Mouse (Mus musculus): Measurements from ENCODE around the gene Dqx1. TPM values are rescaled to one million over a fixed set of nuclear protein-coding genes. Genes with fewer than 3 reads are reported as not detected.

Gene Dqx1
- total RNA-seq, 2 experiments from 2014 or later: 0.81 to 1.1 TPM

DNA sequence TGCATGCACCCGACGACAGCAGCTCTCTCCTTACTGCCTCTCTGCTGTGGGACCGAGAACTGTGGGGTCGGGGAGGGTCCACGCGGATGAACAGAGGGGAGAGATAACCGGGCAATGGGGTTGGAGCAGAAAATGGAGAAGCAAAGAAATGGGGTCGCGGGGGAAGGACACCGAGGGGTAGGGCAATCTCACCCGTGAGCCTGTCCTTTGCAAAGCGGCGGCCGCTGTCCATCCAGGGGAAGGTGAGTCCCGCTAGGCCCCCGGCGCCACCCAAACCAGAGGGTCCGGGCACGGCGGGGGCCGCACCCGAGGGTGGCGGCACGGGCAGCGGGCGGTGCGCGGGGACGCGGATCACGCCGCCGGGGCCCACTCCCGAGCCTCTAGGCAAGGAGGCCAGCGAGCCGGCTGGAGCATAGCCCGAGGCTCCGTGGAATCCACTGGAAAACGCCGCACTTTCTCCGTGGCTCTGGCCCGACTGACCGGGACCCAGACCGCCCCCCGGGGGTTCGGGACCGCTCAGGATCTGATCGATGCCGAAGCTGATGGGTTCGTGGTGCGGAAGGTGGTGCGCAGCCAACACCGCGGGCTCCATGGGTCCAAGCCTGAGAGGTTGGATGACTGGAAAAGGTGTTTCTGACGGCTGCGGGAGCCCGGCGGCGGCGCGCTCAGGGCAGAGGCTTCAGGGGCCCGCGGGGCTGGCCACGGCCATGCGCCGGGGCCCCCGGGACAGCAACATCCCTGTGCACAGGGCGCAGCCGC, 12.0 kb downstream of the Dqx1 start:
- DNase-seq (ENCODE audit: extremely low spot score in 1 of 2, low spot score in 1 of 2): no peak

- DNase-seq (ENCODE audit: extremely low spot score in 1 of 2, low spot score in 1 of 2): no peak
Observed at GRCm38 (mm10) chr6:83070247-83070310, 12.4 kb downstream of the Dqx1 start, which contains the start of gene Tlx2. TSS of gene Tlx2 (minus strand) at chr6:83070293.

- DNase-seq (ENCODE audit: extremely low spot score in 1 of 2, low spot score in 1 of 2): peak; percentile 19 to 60
Observed at GRCm38 (mm10) chr6:83070311-83071219, 12.9 kb downstream of the Dqx1 start.

GRCm38 (mm10) chr6:83071220-83071619, 13.6 kb downstream of the Dqx1 start:
- DNase-seq (ENCODE audit: extremely low spot score in 1 of 2, low spot score in 1 of 2): no peak

DNA sequence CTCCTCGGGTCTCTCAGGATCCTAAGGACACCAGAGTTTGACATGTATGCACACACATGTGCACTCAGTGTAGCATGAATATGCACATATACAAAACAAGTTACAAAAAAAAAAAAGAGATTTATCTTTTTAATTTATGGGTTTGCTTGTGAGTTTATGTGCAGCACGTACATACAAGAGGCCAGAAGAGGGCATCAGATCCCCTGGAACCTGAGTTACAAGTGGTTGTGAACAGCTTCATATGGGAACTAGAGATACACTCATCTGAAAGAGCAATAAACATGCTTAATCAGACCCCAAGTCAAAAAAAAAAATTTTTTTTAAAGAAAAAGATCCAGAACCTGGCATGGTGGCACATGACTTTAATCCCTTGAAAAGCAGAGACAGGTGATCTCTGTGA, 17.3 kb downstream of the Dqx1 start:
- DNase-seq (ENCODE audit: extremely low spot score in 1 of 2, low spot score in 1 of 2): no peak

DNA sequence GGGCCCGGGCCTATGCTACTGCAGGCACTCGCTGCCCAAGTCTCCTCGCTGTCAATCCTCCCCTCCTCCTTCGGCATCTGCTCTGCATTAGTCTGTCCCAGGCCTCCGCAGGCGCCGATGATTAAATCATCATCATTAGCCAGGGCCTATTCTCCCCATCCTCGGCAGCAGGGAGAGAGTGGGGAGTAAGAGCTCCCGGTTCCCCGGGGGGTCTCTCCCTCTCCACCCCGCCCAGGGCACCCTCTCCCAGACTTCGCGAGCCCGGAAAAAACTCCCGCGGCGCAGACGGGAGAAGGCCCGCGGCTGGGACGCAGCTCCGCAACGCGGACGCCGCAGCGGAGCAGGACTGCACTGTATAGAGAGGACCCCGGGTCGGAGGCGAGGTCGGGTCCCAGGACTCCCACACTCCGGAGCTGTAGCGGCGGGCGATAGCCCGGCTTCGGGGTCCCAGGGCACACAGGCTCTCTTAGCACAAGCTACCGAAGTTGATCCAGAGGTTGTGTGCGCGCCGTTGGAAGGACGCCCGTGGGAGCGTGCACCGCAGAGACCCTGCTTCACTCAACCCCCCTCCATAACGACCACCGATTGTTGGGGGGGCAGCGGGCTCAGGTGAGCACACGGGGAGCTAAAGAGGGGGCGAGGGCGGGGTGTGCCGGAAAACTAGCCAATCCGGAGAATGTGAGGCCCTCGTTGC, 20.1 kb downstream of the Dqx1 start, which contains the start of gene Pcgf1:
Pcgf1 (plus strand) TSS at position 240 of the 694 bp plus-strand sequence.
- DNase-seq (ENCODE audit: extremely low spot score in 1 of 2, low spot score in 1 of 2): peak; percentile 39 to 50

GRCm38 (mm10) chr6:83078324-83078858, 20.7 kb downstream of the Dqx1 start:
- peak; percentile 100 for DNase-seq (ENCODE audit: extremely low spot score in 1 of 2, low spot score in 1 of 2)

- no peak for DNase-seq (ENCODE audit: extremely low spot score in 1 of 2, low spot score in 1 of 2)
Observed at GRCm38 (mm10) chr6:83080210-83080609, 22.6 kb downstream of the Dqx1 start.

DNA sequence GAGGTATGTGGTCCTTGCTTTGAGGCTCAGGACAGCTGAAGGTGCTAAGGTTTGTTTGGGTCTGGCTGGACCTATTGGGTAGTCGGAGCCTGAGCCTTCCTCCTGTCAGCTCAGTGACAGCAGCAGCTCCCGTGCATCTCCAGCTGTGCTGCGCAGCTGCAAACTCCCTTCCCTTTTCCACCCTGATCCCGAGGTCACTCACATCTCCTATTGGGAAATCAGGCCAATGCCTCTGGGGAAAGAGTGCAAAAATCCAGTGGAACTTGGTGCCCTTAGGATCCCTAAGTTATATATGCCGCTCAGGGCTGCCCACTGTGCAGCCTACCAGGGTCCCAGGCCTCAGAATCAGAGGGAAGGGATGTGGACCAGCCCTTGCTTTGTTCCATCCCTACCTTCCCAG, 25.9 kb downstream of the Dqx1 start:
- DNase-seq (ENCODE audit: extremely low spot score in 1 of 2, low spot score in 1 of 2): no peak

- DNase-seq (ENCODE audit: extremely low spot score in 1 of 2, low spot score in 1 of 2): no peak
Observed at GRCm38 (mm10) chr6:83084477-83084876, 26.8 kb downstream of the Dqx1 start.

- no peak for DNase-seq (ENCODE audit: extremely low spot score in 1 of 2, low spot score in 1 of 2)
Observed at GRCm38 (mm10) chr6:83086121-83087035, 28.7 kb downstream of the Dqx1 start, which contains the start of gene Lbx2. TSS of gene Lbx2 (plus strand) at chr6:83086367.

DNA sequence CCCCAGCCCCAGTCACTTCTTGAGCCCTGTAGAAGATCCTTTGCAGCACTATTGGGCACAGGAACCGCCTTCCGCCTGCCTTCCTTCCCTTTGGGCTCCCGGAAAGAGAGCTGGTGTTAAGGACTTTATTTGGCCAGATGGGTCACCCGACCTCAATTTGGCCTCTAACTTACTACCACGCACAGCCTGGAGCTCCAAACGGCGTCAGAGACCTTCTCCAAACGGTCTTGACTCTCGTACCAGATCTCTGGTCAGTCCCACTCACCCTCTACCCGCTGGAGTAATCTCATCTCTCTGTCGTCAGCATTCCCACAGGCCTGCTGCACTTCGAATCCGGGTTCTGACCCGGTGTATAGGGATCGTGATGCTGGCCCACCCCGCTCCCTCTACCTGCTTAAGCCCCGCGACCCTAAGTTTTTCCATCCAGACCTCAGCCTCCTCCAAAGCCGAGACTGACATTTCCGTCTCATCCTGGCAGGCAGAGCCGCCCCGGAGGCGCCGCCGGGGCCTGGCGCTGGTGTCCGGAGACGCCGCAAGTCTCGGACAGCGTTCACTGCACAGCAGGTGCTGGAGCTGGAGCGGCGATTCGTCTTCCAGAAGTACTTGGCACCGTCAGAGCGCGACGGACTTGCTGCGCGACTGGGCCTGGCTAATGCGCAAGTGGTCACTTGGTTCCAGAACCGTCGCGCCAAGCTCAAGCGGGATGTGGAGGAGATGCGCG, 29.7 kb downstream of the Dqx1 start:
- no peak for DNase-seq (ENCODE audit: extremely low spot score in 1 of 2, low spot score in 1 of 2)

- no peak for DNase-seq (ENCODE audit: extremely low spot score in 1 of 2, low spot score in 1 of 2)
Observed at GRCm38 (mm10) chr6:83087926-83088260, 30.2 kb downstream of the Dqx1 start.

- no peak for DNase-seq (ENCODE audit: extremely low spot score in 1 of 2, low spot score in 1 of 2)
Observed at GRCm38 (mm10) chr6:83092416-83093127, 34.9 kb downstream of the Dqx1 start.

DNA sequence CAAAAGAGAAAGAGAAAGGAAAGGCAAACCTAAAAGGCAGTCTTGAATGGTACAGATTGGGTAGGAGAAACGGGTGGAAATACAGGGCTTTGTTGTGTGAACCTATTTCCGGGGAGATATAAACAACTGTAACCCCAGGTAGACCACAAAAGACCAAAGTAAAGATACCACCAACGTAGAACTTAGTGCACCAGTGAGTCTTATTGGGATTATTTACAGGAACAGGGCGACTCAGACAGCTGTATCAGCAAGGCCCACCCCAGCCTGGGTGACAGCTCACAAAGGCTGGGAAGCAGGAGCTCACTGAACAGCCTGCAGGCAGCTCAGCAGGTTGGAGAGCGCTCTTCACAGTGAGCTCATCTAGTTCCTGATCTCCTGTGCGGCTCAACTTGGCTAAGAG, 38.3 kb downstream of the Dqx1 start:
- no peak for DNase-seq (ENCODE audit: extremely low spot score in 1 of 2, low spot score in 1 of 2)

DNA sequence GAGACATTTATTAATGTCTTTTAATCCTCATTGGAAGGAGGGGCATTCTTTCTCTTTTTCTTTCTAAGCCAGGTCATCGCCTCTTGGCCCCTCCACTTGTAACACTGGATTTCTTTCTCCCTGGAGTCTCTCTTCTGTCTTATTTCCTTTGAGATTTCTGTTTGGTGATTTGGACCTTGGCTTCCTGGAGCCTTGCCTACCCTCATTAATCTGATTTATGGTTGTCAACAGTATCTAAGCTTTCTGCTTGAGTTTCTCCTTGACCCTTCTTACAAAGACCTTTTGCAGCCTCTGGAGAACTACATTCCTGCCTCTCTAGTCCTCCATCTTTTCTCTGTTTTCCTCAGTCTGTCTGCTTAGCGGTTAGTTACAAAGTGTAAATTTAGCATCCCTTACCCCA, 40.8 kb downstream of the Dqx1 start:
- no peak for DNase-seq (ENCODE audit: extremely low spot score in 1 of 2, low spot score in 1 of 2)

- peak; percentile 72 to 73 for DNase-seq (ENCODE audit: extremely low spot score in 1 of 2, low spot score in 1 of 2)
Observed at GRCm38 (mm10) chr6:83101316-83101687, 43.7 kb downstream of the Dqx1 start, which contains the start of the genes Ccdc142 and Gm42688. TSS of gene Ccdc142 (plus strand) at chr6:83101601. TSS of gene Gm42688 (plus strand) at chr6:83101617.

GRCm38 (mm10) chr6:83101688-83102556, 44.3 kb downstream of the Dqx1 start:
- peak; percentile 43 to 55 for DNase-seq (ENCODE audit: extremely low spot score in 1 of 2, low spot score in 1 of 2)

Measured in layer of hippocampus, postnatal 25 days (tissue).